Mouse (Mus musculus) hindbrain, embryonic 14.5 days (tissue): ENCODE measurements around the gene Lgi4. TPM values are rescaled to one million over a fixed set of nuclear protein-coding genes. Genes with fewer than 3 reads are reported as not detected.

Experiments used
- ATAC-seq: fragments of 200-750 bp; cut with Nextera tagmentation; 2 replicates; pipeline ENCODE4 v1.8.0; 2017; ENCODE audit warnings: moderate number of reproducible peaks, mild to moderate bottlenecking, moderate TSS enrichment, moderate library complexity; ENCODE audit not compliant: low FRiP score
- DNase-seq: peaks from one replicate; pipeline ENCODE4 v3.0.0-alpha.2; 2015; ENCODE audit warnings: low spot score
- H3K27ac ChIP-seq: fragments of 300-500 bp; sonication (generic); 2 replicates; pipeline ENCODE4 v1.5.1; 2014; ENCODE audit warnings: mild to moderate bottlenecking, moderate library complexity
- H3K27me3 ChIP-seq: fragments of 300-500 bp; sonication (generic); 2 replicates; pipeline ENCODE4 v1.6.1; 2014; ENCODE audit warnings: mild to moderate bottlenecking, low read length, mixed read lengths; ENCODE audit not compliant: control insufficient read depth, insufficient read depth
- H3K36me3 ChIP-seq: fragments of 300-500 bp; sonication (generic); replicated peaks from 2 replicates; pipeline ENCODE4 v1.6.1; 2014; ENCODE audit not compliant: control insufficient read depth, insufficient read depth
- H3K4me1 ChIP-seq: fragments of 300-500 bp; sonication (generic); replicated peaks from 2 replicates; pipeline ENCODE4 v1.6.1; 2014; ENCODE audit warnings: antibody characterized with exemption, low read length, mixed read lengths; ENCODE audit not compliant: control insufficient read depth, insufficient read depth
- H3K4me2 ChIP-seq: fragments of 300-500 bp; sonication (generic); replicated peaks from 2 replicates; pipeline ENCODE4 v1.6.1; 2014; ENCODE audit warnings: mild to moderate bottlenecking, moderate library complexity
- H3K4me3 ChIP-seq: fragments of 300-500 bp; sonication (generic); replicated peaks from 2 replicates; pipeline ENCODE4 v1.5.1; 2014; ENCODE audit warnings: mild to moderate bottlenecking, low read length
- H3K9ac ChIP-seq: fragments of 300-500 bp; sonication (generic); 2 replicates; pipeline ENCODE4 v1.6.1; 2014
- H3K9me3 ChIP-seq: fragments of 300-500 bp; sonication (generic); 2 replicates; pipeline ENCODE4 v1.6.1; 2016; ENCODE audit warnings: low read length; ENCODE audit not compliant: control insufficient read depth
- WGBS: fragments of 180-500 bp; shearing (Covaris S2); extraction: QIAGEN DNeasy Blood & Tissue Kit; methylation state at CpG from one replicate; pipeline ENCODE4 v1.1.7; 2014; 5-methylcytosine and 5-hydroxymethylcytosine counted together
- polyA plus RNA-seq: library from polyadenylated mRNA; unstranded; fragments of >200 nt; fragmentation: Nextera tagmentation; extraction: Ambion mirVana; gene quantifications from 2 replicates; pipeline ENCODE4 v1.2.1, GENCODE M21; 2014

The Lgi4 gene
- polyA plus RNA-seq, 1 experiment from 2014 or later: 0.28 TPM

DNA sequence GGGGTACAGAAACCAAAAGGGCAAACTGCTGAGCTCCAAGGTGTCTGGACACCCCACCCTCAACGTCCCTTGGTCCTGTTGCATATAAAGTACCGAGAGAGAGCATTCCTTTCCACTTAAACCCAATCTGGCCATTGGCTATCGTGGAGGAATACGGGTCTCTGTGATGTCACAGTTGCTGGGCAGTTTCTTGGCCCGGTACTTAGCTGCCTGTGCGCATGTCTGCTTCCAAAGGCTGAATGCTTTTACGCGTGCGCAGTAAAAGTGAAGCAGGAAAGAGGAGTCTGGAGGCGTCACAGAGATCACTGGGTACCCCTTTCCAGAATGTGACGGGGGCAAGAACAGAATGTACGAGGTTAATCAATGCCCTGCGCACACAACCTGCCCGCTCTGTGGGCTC, 10.3 kb downstream of the Lgi4 start:
- no peaks in the 10 kb centered on the region for H3K9me3 ChIP-seq
- no peak for ATAC-seq
- H3K36me3 ChIP-seq: no peaks in the 10 kb centered on the region
- H3K27ac ChIP-seq: no peak overlapping the region
- no peaks in the 10 kb centered on the region for H3K4me1 ChIP-seq
- WGBS: 87% methylated on average over 14 of the region's 14 CpGs
- no peaks in the 10 kb centered on the region for H3K27me3 ChIP-seq
- H3K9ac ChIP-seq: no peak overlapping the region
- DNase-seq: no peak
- H3K4me3 ChIP-seq: no peak overlapping the region
- no peak overlapping the region for H3K4me2 ChIP-seq

- no peak overlapping the region for H3K4me3 ChIP-seq
- DNase-seq: no peak
- no peak overlapping the region for H3K4me2 ChIP-seq
- H3K36me3 ChIP-seq: no peaks in the 10 kb centered on the region
- no peak overlapping the region for H3K9ac ChIP-seq
- H3K27me3 ChIP-seq: no peaks in the 10 kb centered on the region
- ATAC-seq: no peak
- no peaks in the 10 kb centered on the region for H3K4me1 ChIP-seq
- 78% methylated on average over 6 of the region's 6 CpGs for WGBS
- no peaks in the 10 kb centered on the region for H3K9me3 ChIP-seq
- no peak overlapping the region for H3K27ac ChIP-seq
These were observed 11.2 kb downstream of the Lgi4 start for GRCm38 (mm10) chr7:31070324-31070723.

- Histone ChIP-seq H3K4me3 (no peak overlapping the region), H3K9ac (no peak overlapping the region), H3K36me3 (no peaks in the 10 kb centered on the region), H3K27ac (no peak overlapping the region), H3K9me3 (no peaks in the 10 kb centered on the region), H3K4me1 (no peaks in the 10 kb centered on the region), H3K27me3 (no peaks in the 10 kb centered on the region), H3K4me2 (no peak overlapping the region)
- 46% methylated on average over 9 of the region's 9 CpGs for WGBS
- DNase-seq (no peak), ATAC-seq (no peak)
These were observed 13.2 kb downstream of the Lgi4 start for GRCm38 (mm10) chr7:31072326-31072725.

- no peak overlapping the region for H3K9ac ChIP-seq
- H3K4me2 ChIP-seq: no peak overlapping the region
- ATAC-seq (no peak), DNase-seq (no peak)
- H3K27ac ChIP-seq: no peak overlapping the region
- no peaks in the 10 kb centered on the region for H3K27me3 ChIP-seq
- no peaks in the 10 kb centered on the region for H3K36me3 ChIP-seq
- H3K4me1 ChIP-seq: no peaks in the 10 kb centered on the region
- H3K9me3 ChIP-seq: no peaks in the 10 kb centered on the region
- no peak overlapping the region for H3K4me3 ChIP-seq
These were observed 14.4 kb downstream of the Lgi4 start for GRCm38 (mm10) chr7:31073546-31073945.

- 57% methylated on average over 7 of the region's 7 CpGs for WGBS
- Histone ChIP-seq H3K4me1 (no peaks in the 10 kb centered on the region), H3K4me3 (no peak overlapping the region), H3K27me3 (no peaks in the 10 kb centered on the region), H3K36me3 (no peaks in the 10 kb centered on the region), H3K9me3 (no peaks in the 10 kb centered on the region), H3K9ac (no peak overlapping the region), H3K27ac (no peak overlapping the region), H3K4me2 (no peak overlapping the region)
- ATAC-seq: no peak
- no peak for DNase-seq
These were observed 15.0 kb downstream of the Lgi4 start for GRCm38 (mm10) chr7:31074061-31074712.

GRCm38 (mm10) chr7:31074713-31075069, 15.5 kb downstream of the Lgi4 start:
- no peak for DNase-seq
- H3K27ac ChIP-seq: no peak overlapping the region

DNA sequence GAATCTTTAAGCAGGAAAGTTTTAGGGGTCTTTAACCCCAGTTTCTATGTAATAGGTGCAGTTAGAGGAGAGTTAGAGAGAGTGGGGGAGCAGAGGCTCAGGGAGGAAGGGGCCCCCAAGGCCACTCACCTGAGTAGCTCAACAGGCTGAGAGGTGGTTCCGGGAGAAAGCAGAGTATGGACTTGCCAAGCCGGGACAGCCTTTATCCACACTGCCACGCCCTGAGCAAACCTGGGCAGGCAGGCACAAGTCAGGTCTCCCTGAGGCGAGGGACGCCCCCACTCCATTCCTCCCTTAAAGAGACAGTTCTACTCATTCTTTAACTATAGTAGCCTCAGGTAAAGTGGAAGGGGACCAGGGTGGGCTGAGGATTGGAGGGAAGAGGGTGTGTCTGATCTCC, 17.4 kb downstream of the Lgi4 start, which contains the start of gene Fxyd3:
TSS of gene Fxyd3 (minus strand) at position 213 of the 400 bp plus-strand sequence.
- Histone ChIP-seq H3K4me2 (no peak within 1 kb of the TSS), H3K27ac (no peak within 1 kb of the TSS), H3K4me3 (no peak within 1 kb of the TSS), H3K9ac (no peak within 1 kb of the TSS), H3K36me3 (no peaks in the 10 kb centered on the region), H3K27me3 (no peaks in the 10 kb centered on the region), H3K9me3 (no peaks in the 10 kb centered on the region), H3K4me1 (no peaks in the 10 kb centered on the region)
- WGBS: 71% methylated on average over 5 of the region's 5 CpGs
- no peak for DNase-seq
- ATAC-seq: no peak

More at GRCm38 (mm10) chr7:31074713-31075069, 15.5 kb downstream of the Lgi4 start:
- WGBS: 75% methylated on average over 5 of the region's 5 CpGs
- Histone ChIP-seq H3K4me1 (no peaks in the 10 kb centered on the region), H3K4me2 (no peak overlapping the region), H3K9ac (no peak overlapping the region), H3K27me3 (no peaks in the 10 kb centered on the region), H3K9me3 (no peaks in the 10 kb centered on the region), H3K4me3 (no peak overlapping the region), H3K36me3 (no peaks in the 10 kb centered on the region)
- ATAC-seq: no peak

GRCm38 (mm10) chr7:31077470-31077869, 18.3 kb downstream of the Lgi4 start:
- H3K9ac ChIP-seq: no peak overlapping the region
- H3K27me3 ChIP-seq: no peaks in the 10 kb centered on the region
- H3K9me3 ChIP-seq: no peaks in the 10 kb centered on the region
- H3K27ac ChIP-seq: no peak overlapping the region
- H3K36me3 ChIP-seq: no peaks in the 10 kb centered on the region
- 49% methylated on average over 6 of the region's 6 CpGs for WGBS
- H3K4me2 ChIP-seq: no peak overlapping the region
- no peak overlapping the region for H3K4me3 ChIP-seq
- ATAC-seq: peak; percentile 55; the same call in 1 of the 2 replicates
- DNase-seq: no peak
- H3K4me1 ChIP-seq: no peaks in the 10 kb centered on the region

- Histone ChIP-seq H3K4me3 (no peak overlapping the region), H3K36me3 (no peaks in the 10 kb centered on the region), H3K4me1 (0 out of 2 replicates have a peak, but pooled peaks cover 1% of the 10 kb centered on the region), H3K27me3 (no peaks in the 10 kb centered on the region), H3K4me2 (no peak overlapping the region), H3K9me3 (no peaks in the 10 kb centered on the region), H3K9ac (no peak overlapping the region), H3K27ac (no peak overlapping the region)
- WGBS: 48% methylated on average over 5 of the region's 5 CpGs
- ATAC-seq (0 out of 2 replicates have a peak, but pooled peaks have one; percentile 32), DNase-seq (peak; percentile 75)
These were observed 18.8 kb downstream of the Lgi4 start for GRCm38 (mm10) chr7:31077885-31078445.
